Comparison of ENCODE assay signal across 25 mouse cellular contexts in genomic region chr12:82600406-82600805, GRCm38 (mm10). TPM values are rescaled to one million over a fixed set of nuclear protein-coding genes. Genes with fewer than 3 reads are reported as not detected.
"Had no signal": no experiment of that assay in that cellular context is flagged by ENCODE, and none has a peak within 500 bp of the region (broad histone marks: within the 10 kb centered on the region; RNA-seq: fewer than 3 reads in every experiment).

No protein-coding gene starts in this region.

- H3K9ac ChIP-seq: kidney, embryonic 15.5 days; limb, embryonic 12.5 days; limb, embryonic 15.5 days; liver, embryonic 14.5 days; liver, postnatal 0 days; lung, embryonic 14.5 days; neural tube, embryonic 13.5 days had no signal

- DNase-seq: kidney, adult 8-10 months; kidney, postnatal 14 days; kidney, postnatal 4 days; liver, postnatal 0 days; lung, embryonic 14.5 days; midbrain, embryonic 14.5 days; right cerebral cortex, adult 18-20 months; right cerebral cortex, postnatal 14 days; right cerebral cortex, postnatal 4 days; thymus, adult 2 months; thymus, postnatal 14 days; thymus, postnatal 4 days had no signal

- H3K4me1 ChIP-seq: limb, embryonic 15.5 days; megakaryocyte, embryonic 14.5 days; midbrain, embryonic 10.5 days had no signal

- H3K9me3 ChIP-seq: kidney, embryonic 15.5 days; limb, embryonic 12.5 days; limb, embryonic 15.5 days; megakaryocyte, embryonic 14.5 days; midbrain, embryonic 10.5 days; neural tube, embryonic 13.5 days had no signal

- H3K27me3 ChIP-seq: kidney, embryonic 15.5 days; limb, embryonic 12.5 days; limb, embryonic 15.5 days; megakaryocyte, embryonic 14.5 days; neural tube, embryonic 13.5 days had no signal

- H3K4me2 ChIP-seq: kidney, embryonic 15.5 days; limb, embryonic 12.5 days; limb, embryonic 15.5 days; liver, embryonic 11.5 days; lung, embryonic 14.5 days; neural tube, embryonic 13.5 days had no signal

- H3K36me3 ChIP-seq: kidney, embryonic 15.5 days; limb, embryonic 12.5 days; limb, embryonic 15.5 days; midbrain, embryonic 10.5 days; neural tube, embryonic 13.5 days had no signal

- ATAC-seq: liver, postnatal 0 days; lung, postnatal 0 days had no signal

- H3K4me3 ChIP-seq: kidney, embryonic 15.5 days; limb, embryonic 12.5 days; limb, embryonic 15.5 days; megakaryocyte, embryonic 14.5 days; midbrain, embryonic 10.5 days; myocyte; neural tube, embryonic 13.5 days had no signal

- H3K27ac ChIP-seq: kidney, embryonic 15.5 days; limb, embryonic 12.5 days; limb, embryonic 15.5 days; liver, embryonic 14.5 days; macrophage; midbrain, embryonic 10.5 days; neural tube, embryonic 13.5 days; stomach, postnatal 0 days had no signal

RNA-seq across cellular contexts. Expression of gene Rgs6, which starts 12.3 kb away (rescaled TPM):
- total RNA-seq: neutrophil, adult 5-6 weeks had no signal
- polyA plus RNA-seq: macrophage, myocyte had no signal
